16 mouse cellular contexts compared by ENCODE assay signal in the genomic region with DNA sequence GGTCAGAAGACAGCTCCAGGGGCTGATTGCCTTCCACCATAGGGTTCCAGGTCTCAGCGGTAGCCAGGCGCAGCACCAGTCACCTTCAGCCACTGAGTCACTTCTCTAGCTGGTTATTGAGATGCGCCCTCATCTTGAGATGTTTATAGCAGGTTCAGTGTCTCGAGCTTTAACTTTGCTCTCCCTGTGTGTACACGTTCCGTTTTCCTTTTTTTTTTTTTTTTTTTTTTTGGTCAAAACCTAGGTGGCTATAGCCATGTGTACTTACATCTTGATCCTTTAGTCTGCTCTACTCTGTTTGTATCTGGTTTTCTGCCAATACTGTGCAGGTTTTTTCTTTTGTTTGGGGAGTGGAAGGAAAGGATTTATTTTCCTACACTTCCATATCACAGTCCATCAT.
"Had no signal": no experiment of that assay in that cellular context is flagged by ENCODE, and none has a peak within 500 bp of the region (broad histone marks: within the 10 kb centered on the region; RNA-seq: fewer than 3 reads in every experiment).

No protein-coding gene starts in this region.

- H3K27me3 ChIP-seq: neural tube, embryonic 13.5 days; neural tube, embryonic 15.5 days; stomach, embryonic 15.5 days had no signal

- H3K36me3 ChIP-seq: neural tube, embryonic 15.5 days; stomach, embryonic 15.5 days had no signal

- H3K4me1 ChIP-seq: neural tube, embryonic 13.5 days; neural tube, embryonic 15.5 days had no signal

- DNase-seq: retina, postnatal 1 day; right cerebral cortex, adult 18-20 months; right cerebral cortex, postnatal 14 days; right cerebral cortex, postnatal 25 days; right cerebral cortex, postnatal 4 days; spleen, adult 18-20 months; thymus, adult 18-20 months; thymus, adult 2 months; thymus, postnatal 14 days; thymus, postnatal 25 days; thymus, postnatal 36 days; thymus, postnatal 4 days had no signal

- H3K27ac ChIP-seq: neural tube, embryonic 13.5 days; neural tube, embryonic 15.5 days; stomach, embryonic 15.5 days; stomach, postnatal 0 days had no signal

- H3K4me2 ChIP-seq: neural tube, embryonic 13.5 days; neural tube, embryonic 15.5 days; stomach, embryonic 15.5 days had no signal

- H3K4me3 ChIP-seq: neural tube, embryonic 13.5 days; neural tube, embryonic 15.5 days; stomach, embryonic 15.5 days had no signal

- H3K9ac ChIP-seq: neural tube, embryonic 13.5 days; neural tube, embryonic 15.5 days; stomach, embryonic 15.5 days had no signal

- H3K9me3 ChIP-seq: neural tube, embryonic 13.5 days; neural tube, embryonic 15.5 days; stomach, embryonic 15.5 days had no signal
